Mouse (Mus musculus): ENCODE measurements around the gene Wbp2. TPM values are rescaled to one million over a fixed set of nuclear protein-coding genes. Genes with fewer than 3 reads are reported as not detected.

Gene Wbp2
- polyA plus RNA-seq, 1 experiment from 2014 or later = 183 TPM

GRCm38 (mm10) chr11:116104006-116104646 lies 17.3 kb upstream of the Wbp2 start:
- H3K4me2 ChIP-seq (ENCODE audit: low read length) = no peak overlapping the region
- peak; percentile 31; the same call in 1 of the 2 replicates for ATAC-seq
- 31% methylated on average over 13 of the region's 14 CpGs for WGBS
- peak overlapping the region; percentile 42; the same call in 1 of the 2 replicates for H3K27ac ChIP-seq (ENCODE audit: low read depth, low read length)
- H3K36me3 ChIP-seq (ENCODE audit: control insufficient read depth, insufficient read depth, low read length) = no peaks in the 10 kb centered on the region
- H3K4me1 ChIP-seq (ENCODE audit: control insufficient read depth, insufficient read depth, low read depth, low read length) = peaks cover 24% of the 10 kb centered on the region
- H3K27me3 ChIP-seq (replicated peaks; ENCODE audit: control insufficient read depth, insufficient read depth, low read length) = peaks cover 30% of the 10 kb centered on the region
- no peaks in the 10 kb centered on the region for H3K9me3 ChIP-seq (ENCODE audit: control insufficient read depth, low read length)
- H3K9ac ChIP-seq (ENCODE audit: low read depth, low read length) = peak overlapping the region; percentile 41; the same call in 1 of the 2 replicates
- no peak overlapping the region for H3K4me3 ChIP-seq (ENCODE audit: low read length)

DNA sequence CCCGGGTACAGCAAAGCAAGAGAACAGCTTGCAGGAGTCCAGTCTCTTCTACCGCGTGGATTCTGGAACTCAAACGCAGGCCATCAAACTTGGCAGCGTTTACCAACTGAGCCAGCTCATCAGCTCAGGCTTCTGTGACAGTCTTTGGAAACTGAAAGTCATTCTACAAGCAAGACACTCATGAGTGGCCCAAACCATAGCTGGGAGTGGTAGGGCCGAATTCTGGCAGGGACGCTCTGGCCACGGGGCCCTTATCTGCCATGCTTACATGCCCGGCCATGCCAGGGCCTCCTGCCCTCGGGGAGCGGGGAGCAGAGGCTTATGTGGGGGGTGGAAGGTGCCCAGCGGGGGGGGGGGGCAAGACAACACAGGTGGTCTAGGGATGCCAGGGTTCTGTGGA lies 16.8 kb upstream of the Wbp2 start:
- H3K36me3 ChIP-seq (ENCODE audit: control insufficient read depth, insufficient read depth, low read length) = no peaks in the 10 kb centered on the region
- no peak overlapping the region for H3K4me3 ChIP-seq (ENCODE audit: low read length)
- H3K27me3 ChIP-seq (replicated peaks; ENCODE audit: control insufficient read depth, insufficient read depth, low read length) = peaks cover 27% of the 10 kb centered on the region
- no peak overlapping the region for H3K9ac ChIP-seq (ENCODE audit: low read depth, low read length)
- peaks cover 24% of the 10 kb centered on the region for H3K4me1 ChIP-seq (ENCODE audit: control insufficient read depth, insufficient read depth, low read depth, low read length)
- H3K9me3 ChIP-seq (ENCODE audit: control insufficient read depth, low read length) = no peaks in the 10 kb centered on the region
- no peak for ATAC-seq
- 73% methylated on average over 12 of the region's 12 CpGs for WGBS
- no peak overlapping the region for H3K4me2 ChIP-seq (ENCODE audit: low read length)
- peak overlapping the region; percentile 11 for H3K27ac ChIP-seq (ENCODE audit: low read depth, low read length)

DNA sequence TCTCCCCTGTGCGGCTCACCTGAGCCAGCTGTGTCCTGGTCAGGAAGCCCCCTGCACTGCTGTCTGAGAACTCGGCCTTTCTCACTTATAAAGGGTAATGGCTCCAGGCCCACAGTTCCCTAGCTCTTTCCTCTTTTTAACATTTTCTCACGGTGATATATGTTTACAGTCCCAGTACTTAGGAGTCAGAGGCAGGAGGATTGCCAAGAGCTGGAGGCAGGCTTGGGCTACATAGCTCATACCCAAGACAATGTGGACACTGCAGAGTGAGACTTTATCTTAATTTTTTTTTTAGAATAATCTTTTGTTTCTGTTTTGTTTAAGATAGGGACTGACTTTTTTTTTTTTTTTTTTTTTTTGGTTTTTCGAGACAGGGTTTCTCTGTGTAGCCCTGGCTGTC lies 15.7 kb upstream of the Wbp2 start:
- WGBS = 57% methylated on average over 3 of the region's 4 CpGs
- peak overlapping the region; percentile 86 for H3K27ac ChIP-seq (ENCODE audit: low read depth, low read length)
- H3K36me3 ChIP-seq (ENCODE audit: control insufficient read depth, insufficient read depth, low read length) = no peaks in the 10 kb centered on the region
- H3K9ac ChIP-seq (ENCODE audit: low read depth, low read length) = peak overlapping the region; percentile 35; the same call in 1 of the 2 replicates
- ATAC-seq = peak; percentile 24; the same call in 1 of the 2 replicates
- peak overlapping the region; percentile 15; the same call in 1 of the 2 replicates for H3K4me2 ChIP-seq (ENCODE audit: low read length)
- peaks cover 14% of the 10 kb centered on the region for H3K4me1 ChIP-seq (ENCODE audit: control insufficient read depth, insufficient read depth, low read depth, low read length)
- peaks cover 16% of the 10 kb centered on the region for H3K27me3 ChIP-seq (replicated peaks; ENCODE audit: control insufficient read depth, insufficient read depth, low read length)
- H3K9me3 ChIP-seq (ENCODE audit: control insufficient read depth, low read length) = no peaks in the 10 kb centered on the region
- no peak overlapping the region for H3K4me3 ChIP-seq (ENCODE audit: low read length)

DNA sequence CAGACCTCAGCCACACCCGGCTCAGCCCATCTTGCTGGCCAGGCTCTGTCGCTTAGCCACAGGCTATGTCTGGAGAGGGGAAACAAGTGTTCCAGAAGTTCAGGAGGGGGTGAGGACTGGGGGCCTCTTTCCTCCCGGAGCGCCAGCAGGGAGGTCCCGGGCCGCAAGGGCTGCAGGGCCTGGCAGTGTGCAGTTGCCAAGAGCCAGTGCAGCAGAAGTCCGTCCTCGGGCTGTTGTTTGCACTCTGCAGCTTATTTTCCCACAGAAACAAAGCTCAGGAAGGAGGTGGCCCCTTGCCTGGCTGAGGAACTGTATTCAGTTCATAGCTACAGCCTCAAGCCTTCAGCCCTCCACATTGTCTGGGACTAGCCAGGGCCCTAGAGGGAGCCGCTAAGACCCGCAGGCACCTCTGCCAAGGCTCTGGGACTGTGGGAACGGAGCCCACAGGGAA lies 15.2 kb upstream of the Wbp2 start:
- H3K27ac ChIP-seq (ENCODE audit: low read depth, low read length) = peak overlapping the region; percentile 86
- no peak overlapping the region for H3K4me3 ChIP-seq (ENCODE audit: low read length)
- H3K27me3 ChIP-seq (replicated peaks; ENCODE audit: control insufficient read depth, insufficient read depth, low read length) = peaks cover 11% of the 10 kb centered on the region
- peak overlapping the region; percentile 35; the same call in 1 of the 2 replicates for H3K9ac ChIP-seq (ENCODE audit: low read depth, low read length)
- peak; percentile 94 for ATAC-seq
- 29% methylated on average over 11 of the region's 11 CpGs for WGBS
- H3K4me1 ChIP-seq (ENCODE audit: control insufficient read depth, insufficient read depth, low read depth, low read length) = peaks cover 12% of the 10 kb centered on the region
- peak overlapping the region; percentile 15; the same call in 1 of the 2 replicates for H3K4me2 ChIP-seq (ENCODE audit: low read length)
- no peaks in the 10 kb centered on the region for H3K36me3 ChIP-seq (ENCODE audit: control insufficient read depth, insufficient read depth, low read length)
- H3K9me3 ChIP-seq (ENCODE audit: control insufficient read depth, low read length) = no peaks in the 10 kb centered on the region

DNA sequence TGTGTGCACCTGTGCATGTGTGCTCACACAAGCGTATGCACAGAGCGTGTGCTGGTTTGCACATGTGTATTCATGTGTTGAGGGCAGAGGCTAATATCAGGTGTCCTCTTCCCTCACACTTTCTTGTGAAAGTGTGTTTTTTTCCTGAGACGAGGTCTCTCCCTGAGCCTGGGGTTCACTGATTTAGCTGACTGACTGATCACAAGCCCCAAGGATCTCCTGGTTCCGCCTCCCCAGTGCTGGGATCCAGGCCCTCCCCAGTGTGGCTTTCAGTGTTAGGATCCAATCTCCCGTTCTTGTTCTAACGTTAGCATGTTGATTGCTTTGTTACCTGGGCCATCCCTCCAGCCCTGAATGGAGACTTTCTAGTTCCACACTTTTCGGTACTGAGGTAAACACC lies 14.0 kb upstream of the Wbp2 start:
- Histone ChIP-seq H3K4me1 (ENCODE audit: control insufficient read depth, insufficient read depth, low read depth, low read length) (peaks cover 12% of the 10 kb centered on the region), H3K9ac (ENCODE audit: low read depth, low read length) (no peak overlapping the region), H3K27me3 (replicated peaks; ENCODE audit: control insufficient read depth, insufficient read depth, low read length) (peaks cover 2% of the 10 kb centered on the region; the same call in 1 of the 2 replicates), H3K36me3 (ENCODE audit: control insufficient read depth, insufficient read depth, low read length) (no peaks in the 10 kb centered on the region), H3K27ac (ENCODE audit: low read depth, low read length) (peak overlapping the region; percentile 86), H3K4me2 (ENCODE audit: low read length) (no peak overlapping the region), H3K4me3 (ENCODE audit: low read length) (no peak overlapping the region), H3K9me3 (ENCODE audit: control insufficient read depth, low read length) (no peaks in the 10 kb centered on the region)
- WGBS = 80% methylated on average over 7 of the region's 7 CpGs
- no peak for ATAC-seq

- Histone ChIP-seq H3K36me3 (ENCODE audit: control insufficient read depth, insufficient read depth, low read length) (no peaks in the 10 kb centered on the region), H3K9ac (ENCODE audit: low read depth, low read length) (no peak overlapping the region), H3K4me2 (ENCODE audit: low read length) (no peak overlapping the region), H3K27ac (ENCODE audit: low read depth, low read length) (no peak overlapping the region), H3K4me3 (ENCODE audit: low read length) (no peak overlapping the region), H3K27me3 (replicated peaks; ENCODE audit: control insufficient read depth, insufficient read depth, low read length) (no peaks in the 10 kb centered on the region), H3K9me3 (ENCODE audit: control insufficient read depth, low read length) (no peaks in the 10 kb centered on the region), H3K4me1 (ENCODE audit: control insufficient read depth, insufficient read depth, low read depth, low read length) (peaks cover 12% of the 10 kb centered on the region)
- no peak for ATAC-seq
- 84% methylated on average over 6 of the region's 6 CpGs for WGBS
Measured at GRCm38 (mm10) chr11:116100385-116100784, 13.6 kb upstream of the Wbp2 start.

DNA sequence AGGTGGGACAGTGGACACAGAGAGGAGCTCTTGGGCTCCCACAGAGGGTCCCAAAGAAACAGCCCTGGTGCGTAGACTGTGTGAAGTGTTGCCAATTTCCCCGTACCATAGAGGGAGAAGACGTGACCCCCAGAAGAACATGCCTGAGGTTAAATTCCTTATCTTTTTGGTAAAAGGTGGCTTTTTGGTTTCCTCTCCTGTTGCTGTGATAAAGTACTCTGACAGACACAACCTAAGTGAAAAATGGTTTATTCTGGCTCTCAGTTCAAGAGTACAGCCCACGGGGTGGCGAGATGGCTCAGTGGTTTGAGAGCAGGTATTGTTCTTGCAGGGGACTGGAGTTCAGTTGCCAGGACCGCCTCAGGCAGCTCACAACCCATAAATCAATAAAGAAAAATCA lies 12.7 kb upstream of the Wbp2 start:
- Histone ChIP-seq H3K4me3 (ENCODE audit: low read length) (no peak overlapping the region), H3K27ac (ENCODE audit: low read depth, low read length) (no peak overlapping the region), H3K36me3 (ENCODE audit: control insufficient read depth, insufficient read depth, low read length) (no peaks in the 10 kb centered on the region), H3K27me3 (replicated peaks; ENCODE audit: control insufficient read depth, insufficient read depth, low read length) (no peaks in the 10 kb centered on the region), H3K4me2 (ENCODE audit: low read length) (no peak overlapping the region), H3K9me3 (ENCODE audit: control insufficient read depth, low read length) (no peaks in the 10 kb centered on the region), H3K9ac (ENCODE audit: low read depth, low read length) (no peak overlapping the region), H3K4me1 (ENCODE audit: control insufficient read depth, insufficient read depth, low read depth, low read length) (peaks cover 11% of the 10 kb centered on the region)
- ATAC-seq = no peak
- 90% methylated on average over 6 of the region's 6 CpGs for WGBS

DNA sequence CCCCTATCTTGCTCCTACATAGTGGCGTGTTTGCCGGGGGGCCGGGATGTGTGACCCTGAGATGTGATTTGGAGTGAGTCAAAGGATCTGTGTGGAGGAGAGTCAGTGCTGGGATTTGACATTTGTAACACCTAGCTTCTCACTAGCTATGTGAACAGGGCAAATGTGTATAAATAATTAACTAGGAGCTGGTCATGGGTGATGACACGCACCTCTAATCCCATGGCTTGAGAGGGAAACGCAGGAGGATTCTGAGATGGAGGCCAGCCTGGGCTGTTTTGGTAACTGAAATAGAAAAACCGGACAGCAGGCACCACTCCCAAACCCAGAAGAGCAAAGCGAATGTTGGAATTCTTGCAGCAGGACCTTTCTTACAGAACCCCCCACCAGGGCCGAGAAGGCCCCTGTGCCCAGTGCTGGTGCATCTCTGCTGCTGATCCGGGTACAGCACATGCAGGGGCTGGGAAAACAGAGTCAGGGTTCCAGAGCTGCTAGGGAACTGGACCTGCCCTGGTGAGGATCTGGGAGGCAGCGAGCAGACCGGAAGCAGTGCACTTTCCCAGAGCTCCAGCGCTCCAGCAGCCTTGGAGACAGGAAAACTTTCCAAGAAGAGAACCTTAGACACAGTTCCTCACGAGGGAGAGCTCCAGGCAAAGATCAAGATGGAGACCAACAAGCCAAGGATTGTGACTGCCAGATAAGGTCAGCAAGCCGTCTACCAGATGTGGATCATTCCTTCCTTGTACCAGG lies 12.1 kb upstream of the Wbp2 start:
- H3K4me3 ChIP-seq (ENCODE audit: low read length) = no peak overlapping the region
- no peaks in the 10 kb centered on the region for H3K9me3 ChIP-seq (ENCODE audit: control insufficient read depth, low read length)
- H3K27me3 ChIP-seq (replicated peaks; ENCODE audit: control insufficient read depth, insufficient read depth, low read length) = no peaks in the 10 kb centered on the region
- no peak for ATAC-seq
- H3K4me2 ChIP-seq (ENCODE audit: low read length) = no peak overlapping the region
- H3K9ac ChIP-seq (ENCODE audit: low read depth, low read length) = no peak overlapping the region
- H3K27ac ChIP-seq (ENCODE audit: low read depth, low read length) = no peak overlapping the region
- WGBS = 77% methylated on average over 14 of the region's 14 CpGs
- H3K36me3 ChIP-seq (ENCODE audit: control insufficient read depth, insufficient read depth, low read length) = no peaks in the 10 kb centered on the region
- H3K4me1 ChIP-seq (ENCODE audit: control insufficient read depth, insufficient read depth, low read depth, low read length) = peaks cover 5% of the 10 kb centered on the region
